Mouse (Mus musculus): ENCODE measurements around the gene Itpka. TPM values are rescaled to one million over a fixed set of nuclear protein-coding genes. Genes with fewer than 3 reads are reported as not detected.

Itpka gene
- polyA plus RNA-seq (2021; fragmentation: Nextera tagmentation), result 44.6 and 49.4 TPM in 2 replicates
- long read RNA-seq, experiment 1, transcript Itpka-201 (7 exons, 1,818 nt), result major isoform, 27 of 71 reads
- long read RNA-seq, experiment 1, partial matches to known transcripts, result 39 of 71 reads
- long read RNA-seq, experiment 1, other reads (novel, unspliced or antisense), result 5 of 71 reads
- long read RNA-seq, experiment 2, transcript Itpka-201 (7 exons, 1,818 nt), result major isoform, 73 of 89 reads
- long read RNA-seq, experiment 2, partial matches to known transcripts, result 6 of 89 reads
- long read RNA-seq, experiment 2, other reads (novel, unspliced or antisense), result 10 of 89 reads

DNA sequence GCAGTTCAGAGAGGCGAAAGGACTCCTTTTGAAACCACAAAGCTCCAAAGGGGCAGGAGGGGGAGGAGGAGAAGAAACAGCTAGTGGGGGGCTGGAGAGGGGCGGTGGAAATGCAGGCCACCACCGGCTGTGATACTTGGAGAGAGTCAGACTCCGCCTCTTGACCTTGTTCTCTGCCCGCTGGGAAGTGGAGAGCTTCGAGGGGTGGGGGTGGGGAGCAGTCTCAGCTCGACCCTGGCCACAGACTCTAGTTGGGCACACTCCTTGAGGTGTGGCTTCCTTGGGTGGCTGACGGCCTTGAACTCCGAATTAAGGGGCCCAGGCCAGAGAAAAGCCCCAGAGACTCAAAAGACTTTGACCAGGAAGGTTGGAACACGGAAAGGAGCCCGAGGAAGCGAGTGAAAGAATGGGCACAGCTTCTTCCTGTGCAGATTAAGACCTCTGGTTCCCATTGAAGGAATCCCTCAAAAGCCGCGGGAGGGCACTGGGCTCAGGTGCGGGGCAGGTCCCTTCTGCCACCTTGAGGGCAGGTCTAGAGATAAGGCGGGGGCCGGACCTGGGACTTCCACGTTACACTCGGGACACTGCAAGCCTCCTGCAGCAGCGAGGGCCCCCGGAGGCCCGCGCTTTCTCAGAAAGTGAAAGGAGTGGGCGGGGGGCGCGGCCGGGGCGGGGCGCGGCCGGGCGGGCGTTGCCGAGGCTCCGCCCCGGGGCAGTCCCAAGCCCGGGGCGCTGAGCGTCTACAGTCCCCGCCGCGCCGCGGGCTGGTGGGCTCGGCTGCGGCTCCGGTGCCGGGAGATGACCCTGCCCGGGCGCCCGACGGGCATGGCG is at the start of gene Itpka:
Itpka (plus strand) TSS at position 757 of the 831 bp plus-strand sequence.

GRCm38 (mm10) chr2:119760251-119760650 is 18.1 kb downstream of the Itpka start, which contains the start of gene Ltk:
TSS of gene Ltk (minus strand) at chr2:119760431.

DNA sequence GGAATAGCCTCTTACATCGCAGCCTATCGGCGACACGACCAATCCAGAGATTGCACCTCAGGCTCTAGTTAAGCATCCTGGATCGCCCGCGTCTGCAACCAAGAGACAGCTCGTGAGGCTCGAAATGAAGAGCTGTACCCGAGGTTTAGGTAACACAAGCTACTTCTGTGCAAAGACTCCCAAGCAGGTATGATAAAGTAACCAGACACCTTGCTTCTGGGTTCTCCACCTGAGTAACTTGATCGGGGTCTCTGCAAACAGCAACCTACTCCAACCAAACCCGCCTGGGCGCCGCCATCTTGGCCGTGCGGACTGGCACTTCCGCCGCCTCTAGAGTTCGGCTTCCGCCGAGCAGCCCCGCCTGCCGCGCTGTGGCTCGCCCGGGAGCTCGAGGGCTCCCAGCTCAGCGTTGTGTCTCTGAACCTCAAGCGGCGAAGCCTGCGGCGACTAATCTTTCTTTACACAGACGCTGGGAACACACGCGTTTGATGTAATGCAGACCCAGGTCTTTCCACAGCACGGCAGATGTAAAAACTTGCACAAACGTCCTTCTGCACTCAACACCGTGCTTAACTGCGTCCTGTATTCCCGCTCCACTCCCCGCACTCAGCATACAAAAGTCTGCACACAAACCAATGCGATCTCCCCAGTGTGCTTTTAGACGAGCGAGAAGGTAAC is 45.2 kb downstream of the Itpka start, which contains the start of gene Rpap1:
Rpap1 (minus strand) TSS at position 332 of the 678 bp plus-strand sequence.

DNA sequence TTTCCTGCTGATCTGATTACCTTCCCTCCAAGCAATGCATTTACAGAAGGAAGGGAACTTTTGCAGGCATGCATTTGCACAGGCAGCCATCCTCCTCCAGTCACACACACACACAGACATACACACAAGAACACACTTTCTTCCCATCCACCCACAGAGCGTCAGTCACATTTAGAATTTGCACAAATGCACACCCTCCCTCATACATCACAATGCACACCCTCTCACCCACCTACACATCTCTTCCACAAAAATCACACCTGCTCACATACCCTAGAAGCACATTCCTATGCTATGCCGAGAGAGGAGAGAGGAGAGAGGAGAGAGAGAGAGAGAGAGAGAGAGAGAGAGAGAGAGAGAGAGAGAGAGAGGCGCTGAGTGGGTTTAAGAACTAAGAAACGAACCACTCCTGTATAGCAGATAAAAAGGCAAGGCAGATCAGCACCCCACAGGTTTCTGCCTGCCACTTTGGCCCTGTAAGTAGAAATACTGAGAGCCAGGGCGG is 55.2 kb downstream of the Itpka start, which contains the start of gene Tyro3:
Tyro3 (plus strand) TSS at position 455 of the 505 bp plus-strand sequence.

Other genes starting within 250 kb of the Itpka start
- 0.10 and 0.44 TPM in 2 replicates for gene Exd1, start 194.7 kb upstream of the Itpka start, polyA plus RNA-seq (2021; fragmentation: Nextera tagmentation)
- gene Chp1, start 194.6 kb upstream of the Itpka start, polyA plus RNA-seq (2021; fragmentation: Nextera tagmentation), result 98.2 and 106 TPM in 2 replicates
- 0.33 and 1.1 TPM in 2 replicates for gene Nusap1, start 124.0 kb upstream of the Itpka start, polyA plus RNA-seq (2021; fragmentation: Nextera tagmentation)
- gene Oip5, start 123.9 kb upstream of the Itpka start, polyA plus RNA-seq (2021; fragmentation: Nextera tagmentation), result 0.79 and 0.83 TPM in 2 replicates
- 40.8 and 41.7 TPM in 2 replicates for gene Ndufaf1, start 79.5 kb upstream of the Itpka start, polyA plus RNA-seq (2021; fragmentation: Nextera tagmentation)
- gene Rtf1, start 67.3 kb upstream of the Itpka start, polyA plus RNA-seq (2021; fragmentation: Nextera tagmentation), result 53.5 and 55.4 TPM in 2 replicates
- 0.90 and 1.1 TPM in 2 replicates for gene Ltk, start 18.1 kb downstream of the Itpka start, polyA plus RNA-seq (2021; fragmentation: Nextera tagmentation)
- 3.8 and 4.6 TPM in 2 replicates for gene Rpap1, start 45.2 kb downstream of the Itpka start, polyA plus RNA-seq (2021; fragmentation: Nextera tagmentation)
- gene Tyro3, start 55.4 kb downstream of the Itpka start, polyA plus RNA-seq (2021; fragmentation: Nextera tagmentation), result 19.3 TPM in 2 replicates
- gene Mga, start 154.9 kb downstream of the Itpka start, polyA plus RNA-seq (2021; fragmentation: Nextera tagmentation), result 7.0 and 9.5 TPM in 2 replicates
- gene Mapkbp1, start 230.4 kb downstream of the Itpka start, polyA plus RNA-seq (2021; fragmentation: Nextera tagmentation), result 2.6 TPM in 2 replicates

Measured in layer of hippocampus, adult 6 months (tissue).